Mouse (Mus musculus) WW6 (cell line): ENCODE data around the gene Gm2004.
"Not testable (repeated sequence)": the region's sequence is repeated elsewhere in the genome, so short reads cannot be mapped to it uniquely, and the experiment has no call there.

Experiments
- DNase-seq: peaks from one replicate; pipeline ENCODE4 v3.0.0-alpha.2; 2013; ENCODE audit warnings: low read depth, low spot score

Gm2004 gene

GRCm38 (mm10) chr2:176149725-176150124 lies at the start of gene Gm2004:
Gene Gm2004 (minus strand): TSS chr2:176149825.
- not testable (repeated sequence) for DNase-seq
